Mouse (Mus musculus) stomach, embryonic 16.5 days (tissue): ENCODE measurements around the gene Ipcef1. TPM values are rescaled to one million over a fixed set of nuclear protein-coding genes. Genes with fewer than 3 reads are reported as not detected.
"Not testable (repeated sequence)": the region's sequence is repeated elsewhere in the genome, so short reads cannot be mapped to it uniquely, and the experiment has no call there.

Source experiments
- ATAC-seq: fragments of 200-750 bp; cut with Nextera tagmentation; 2 replicates; pipeline ENCODE4 v1.8.0; 2017; ENCODE audit warnings: moderate number of reproducible peaks, moderate TSS enrichment; ENCODE audit not compliant: insufficient read depth, low FRiP score
- H3K27ac ChIP-seq: fragments of 300-500 bp; sonication (generic); 2 replicates; pipeline ENCODE4 v1.5.1; 2014; ENCODE audit warnings: low read length
- H3K27me3 ChIP-seq: fragments of 300-500 bp; sonication (generic); 2 replicates; pipeline ENCODE4 v1.6.1; 2014; ENCODE audit warnings: low read length, control low read depth, mixed read lengths; ENCODE audit not compliant: control insufficient read depth, insufficient read depth
- H3K36me3 ChIP-seq: fragments of 300-500 bp; sonication (generic); 2 replicates; pipeline ENCODE4 v1.6.1; 2014; ENCODE audit warnings: low read length; ENCODE audit not compliant: control insufficient read depth, insufficient read depth
- H3K4me1 ChIP-seq: fragments of 300-500 bp; sonication (generic); 2 replicates; pipeline ENCODE4 v1.6.1; 2014; ENCODE audit warnings: low read length, control low read depth, mixed read lengths; ENCODE audit not compliant: control insufficient read depth, insufficient read depth
- H3K4me2 ChIP-seq: fragments of 300-500 bp; sonication (generic); 2 replicates; pipeline ENCODE4 v1.6.1; 2014; ENCODE audit warnings: low read depth, low read length, mixed read lengths
- H3K4me3 ChIP-seq: fragments of 300-500 bp; sonication (generic); replicated peaks from 2 replicates; pipeline ENCODE4 v1.5.1; 2014; ENCODE audit warnings: mild to moderate bottlenecking, low read length
- H3K9ac ChIP-seq: fragments of 300-500 bp; sonication (generic); 2 replicates; pipeline ENCODE4 v1.6.1; 2014; ENCODE audit warnings: low read length
- H3K9me3 ChIP-seq: fragments of 300-500 bp; sonication (generic); replicated peaks from 2 replicates; pipeline ENCODE4 v1.6.1; 2016; ENCODE audit warnings: low read length, control low read depth; ENCODE audit not compliant: control insufficient read depth
- WGBS: fragments of 180-500 bp; shearing (Covaris S2); extraction: QIAGEN DNeasy Blood & Tissue Kit; methylation state at CpG from one replicate; pipeline ENCODE4 v1.1.7; 2014; 5-methylcytosine and 5-hydroxymethylcytosine counted together
- polyA plus RNA-seq: library from polyadenylated mRNA; unstranded; fragments of >200 nt; fragmentation: Nextera tagmentation; extraction: Ambion mirVana; gene quantifications from 2 replicates; pipeline ENCODE4 v1.2.1, GENCODE M21; 2015

Gene Ipcef1
- polyA plus RNA-seq, 1 experiment from 2014 or later, result 0.80 TPM

DNA sequence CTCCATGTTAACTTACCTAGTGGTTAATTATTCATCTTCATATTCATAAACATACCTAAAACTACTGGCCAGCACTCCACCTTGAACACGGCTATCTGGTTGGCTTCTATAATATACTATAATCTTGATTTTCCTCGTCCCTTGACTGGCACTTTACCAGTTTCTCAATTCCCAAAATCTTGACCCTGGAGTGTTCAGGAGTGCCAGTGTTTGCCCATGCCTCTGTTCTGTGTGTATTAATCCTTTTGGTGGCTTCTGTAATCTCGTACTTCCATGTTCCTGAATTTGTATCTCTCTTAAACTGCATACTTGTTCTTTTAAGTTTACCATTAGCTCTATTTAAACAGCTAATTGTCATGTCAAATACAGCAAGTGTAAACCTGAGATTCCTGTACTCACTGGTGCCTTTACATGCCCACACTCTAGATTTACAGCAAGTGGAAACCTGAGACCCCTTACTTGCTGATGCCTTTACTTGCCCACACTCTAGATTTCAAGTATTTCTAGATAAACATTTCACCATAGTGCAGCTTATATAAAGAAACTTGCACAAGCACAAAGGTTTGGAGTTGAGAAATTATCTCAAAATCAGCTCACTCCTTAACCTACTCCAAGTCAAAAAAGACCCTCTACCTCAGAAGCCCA lies 155.5 kb downstream of the Ipcef1 start:
- Histone ChIP-seq H3K9me3 (no peaks in the 10 kb centered on the region), H3K4me1 (no peaks in the 10 kb centered on the region), H3K27ac (no peak overlapping the region), H3K9ac (no peak overlapping the region), H3K27me3 (no peaks in the 10 kb centered on the region), H3K36me3 (no peaks in the 10 kb centered on the region), H3K4me3 (no peak overlapping the region), H3K4me2 (no peak overlapping the region)
- no peak for ATAC-seq
- 54% methylated on average over 3 of the region's 3 CpGs for WGBS

DNA sequence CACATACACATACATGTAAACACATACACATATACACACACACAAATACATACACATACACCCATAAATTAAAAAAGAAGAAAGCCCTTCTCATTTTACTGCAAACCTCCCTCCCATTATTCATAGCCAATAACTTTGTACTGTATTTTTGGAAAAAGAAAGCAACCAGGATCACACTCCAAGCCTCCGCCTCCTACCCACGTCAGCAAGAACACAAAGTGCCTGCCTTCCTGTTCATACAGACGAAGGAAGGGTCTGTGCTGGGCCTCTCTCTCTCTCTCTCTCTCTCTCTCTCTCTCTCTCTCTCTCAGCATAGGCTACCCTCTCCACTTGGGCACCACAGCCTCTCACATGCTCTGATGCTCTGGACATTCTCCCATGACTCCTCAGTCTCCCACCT lies 156.5 kb downstream of the Ipcef1 start:
- Histone ChIP-seq H3K36me3 (no peaks in the 10 kb centered on the region), H3K4me1 (no peaks in the 10 kb centered on the region), H3K27ac (no peak overlapping the region), H3K9ac (no peak overlapping the region), H3K4me3 (no peak overlapping the region), H3K4me2 (no peak overlapping the region), H3K27me3 (no peaks in the 10 kb centered on the region), H3K9me3 (no peaks in the 10 kb centered on the region)
- WGBS, result 69% methylated on average over 3 of the region's 3 CpGs
- no peak for ATAC-seq

DNA sequence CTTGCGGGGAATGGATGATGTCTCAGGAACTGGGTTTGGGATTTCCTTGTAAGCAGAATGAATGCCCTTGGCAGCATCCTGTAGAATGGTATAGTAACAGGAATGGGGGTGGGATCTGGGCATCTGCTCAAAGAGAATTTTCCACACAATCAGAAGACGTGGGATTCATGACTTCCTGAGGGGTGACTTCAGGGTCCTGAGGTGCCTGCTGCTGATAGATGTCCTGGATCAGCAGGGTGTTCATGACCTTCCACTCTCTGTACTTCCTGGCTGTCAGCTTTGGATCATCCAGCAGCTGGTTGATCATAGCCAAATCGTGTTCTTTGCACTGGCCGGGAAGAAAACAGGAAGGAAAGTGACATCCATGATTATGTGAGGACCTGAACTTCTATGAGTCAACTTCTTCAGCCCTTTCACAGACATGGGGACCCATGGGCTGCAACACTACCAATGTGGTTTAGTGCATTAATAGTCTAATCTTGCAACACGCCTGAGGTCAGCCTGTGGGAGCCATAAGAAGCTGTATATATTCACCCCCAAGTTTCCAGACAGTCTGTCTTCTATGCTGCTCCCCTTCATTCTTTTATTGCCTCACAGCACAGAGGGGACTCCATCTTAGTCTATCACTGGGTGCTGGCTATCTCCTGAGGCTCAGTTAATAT lies 161.8 kb downstream of the Ipcef1 start:
- WGBS, result 66% methylated on average over 5 of the region's 5 CpGs
- H3K4me1 ChIP-seq, result no peaks in the 10 kb centered on the region
- no peak overlapping the region for H3K27ac ChIP-seq

DNA sequence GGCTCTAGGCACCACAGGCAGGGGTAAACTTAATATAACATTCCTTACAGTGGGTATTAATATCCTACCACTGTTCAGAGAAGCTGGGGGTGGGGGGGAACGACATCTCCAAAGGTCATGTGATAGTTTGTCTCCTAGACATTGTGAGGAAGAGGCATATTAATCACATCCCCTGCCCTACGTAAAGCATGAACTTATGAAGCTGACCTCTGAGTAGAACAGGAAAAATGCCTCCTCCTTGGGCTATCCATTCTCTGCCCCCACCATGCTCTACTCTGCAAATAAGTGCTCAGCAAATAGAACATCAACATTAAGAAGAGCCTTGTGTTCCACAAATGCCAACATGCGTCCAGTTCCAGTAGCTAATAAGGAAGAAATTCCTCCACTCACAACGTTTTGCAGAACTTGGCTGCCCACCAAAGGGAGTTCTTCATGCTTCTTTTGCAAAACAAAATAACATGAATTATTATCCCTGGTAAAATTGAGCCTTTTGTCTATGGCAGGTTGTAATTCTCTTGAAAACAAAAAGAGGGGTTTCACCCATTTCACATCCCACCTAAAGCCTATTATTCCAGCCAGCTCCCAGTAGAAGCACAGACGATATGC lies 162.5 kb downstream of the Ipcef1 start:
- Histone ChIP-seq H3K36me3 (no peaks in the 10 kb centered on the region), H3K4me1 (no peaks in the 10 kb centered on the region), H3K4me3 (no peak overlapping the region), H3K9me3 (no peaks in the 10 kb centered on the region), H3K27ac (no peak overlapping the region), H3K9ac (no peak overlapping the region), H3K27me3 (no peaks in the 10 kb centered on the region), H3K4me2 (no peak overlapping the region)
- no peak for ATAC-seq
- 41% methylated on average over 5 of the region's 5 CpGs for WGBS

More for the DNA sequence above, 161.8 kb downstream of the Ipcef1 start:
- no peaks in the 10 kb centered on the region for H3K36me3 ChIP-seq
- no peak overlapping the region for H3K9ac ChIP-seq
- H3K9me3 ChIP-seq, result no peaks in the 10 kb centered on the region
- H3K4me3 ChIP-seq, result no peak overlapping the region
- no peak overlapping the region for H3K4me2 ChIP-seq
- H3K27me3 ChIP-seq, result no peaks in the 10 kb centered on the region
- ATAC-seq, result no peak

DNA sequence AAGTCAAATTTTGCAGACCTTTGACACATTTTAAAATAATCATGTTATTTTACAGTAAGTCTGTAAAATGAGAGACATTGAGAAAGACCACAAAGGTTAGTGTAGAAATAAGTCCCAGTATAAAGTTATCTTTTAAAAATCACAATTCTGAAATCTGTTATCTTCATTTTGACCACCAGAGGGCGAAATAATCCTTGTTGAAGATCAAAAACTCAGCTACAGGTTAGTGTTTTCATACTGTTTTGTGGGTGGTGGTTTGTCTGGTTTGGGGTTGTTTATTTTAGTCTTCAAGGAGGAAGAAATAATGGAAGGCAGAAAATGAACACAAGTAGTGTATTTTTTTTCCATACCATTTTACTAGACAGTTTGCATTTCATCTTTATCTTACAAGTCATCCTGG lies 166.8 kb downstream of the Ipcef1 start:
- 0% methylated on average over 1 of the region's 1 CpGs for WGBS
- Histone ChIP-seq H3K4me2 (no peak overlapping the region), H3K9me3 (no peaks in the 10 kb centered on the region), H3K27me3 (no peaks in the 10 kb centered on the region), H3K4me1 (no peaks in the 10 kb centered on the region), H3K4me3 (no peak overlapping the region), H3K9ac (no peak overlapping the region), H3K27ac (no peak overlapping the region), H3K36me3 (no peaks in the 10 kb centered on the region)
- no peak for ATAC-seq

DNA sequence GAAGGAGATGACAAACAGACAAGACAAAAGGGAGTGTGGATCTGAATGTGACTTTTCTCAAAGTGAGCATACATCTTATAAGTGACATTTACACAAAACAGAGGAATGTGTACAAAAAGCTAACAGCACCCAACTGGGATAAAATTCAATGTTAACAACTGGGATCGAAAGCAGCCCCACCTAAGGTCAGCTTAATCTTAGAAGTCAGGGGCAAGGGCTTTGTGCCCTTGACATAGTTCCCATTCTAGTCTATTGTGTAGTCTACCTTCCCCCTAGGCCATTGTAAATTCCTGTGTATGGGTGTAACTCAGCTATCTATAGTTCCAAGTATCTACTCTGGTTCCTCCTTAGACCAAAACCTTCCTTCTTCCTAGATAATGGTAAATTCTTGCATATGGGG lies 170.2 kb downstream of the Ipcef1 start:
- not testable (repeated sequence) for H3K27me3 ChIP-seq, H3K4me3 ChIP-seq, H3K4me2 ChIP-seq, H3K36me3 ChIP-seq, H3K27ac ChIP-seq, H3K9ac ChIP-seq, H3K9me3 ChIP-seq, H3K4me1 ChIP-seq, ATAC-seq
- WGBS, result 88% methylated on average over 1 of the region's 1 CpGs

DNA sequence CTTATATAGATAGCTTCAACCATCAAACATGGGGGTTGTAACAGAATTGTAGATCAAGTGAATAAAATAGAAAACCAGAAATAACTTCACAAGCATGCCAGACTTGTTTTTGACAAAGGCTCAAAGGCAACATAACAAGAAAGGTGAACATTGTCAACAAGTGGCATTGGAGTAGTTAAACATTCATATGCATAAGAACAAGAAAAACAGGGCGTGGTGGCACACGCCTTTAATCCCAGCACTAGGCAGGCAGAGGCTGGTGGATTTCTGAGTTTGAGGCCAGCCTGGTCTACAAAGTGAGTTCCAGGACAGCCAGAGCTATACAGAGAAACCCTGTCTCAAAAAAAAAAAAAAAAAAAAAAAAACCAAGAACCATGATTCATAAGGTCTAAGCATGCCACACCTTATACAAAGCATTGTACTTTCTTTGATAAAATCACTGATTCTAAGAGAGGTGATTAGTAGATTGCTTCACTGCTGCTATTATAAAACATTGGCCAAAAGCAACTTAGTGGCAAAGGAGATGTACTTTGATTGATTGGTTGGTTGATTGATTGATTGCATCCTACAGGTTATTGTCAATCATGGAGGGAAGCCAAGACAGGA lies 173.9 kb downstream of the Ipcef1 start:
- no peaks in the 10 kb centered on the region for H3K27me3 ChIP-seq
- H3K4me1 ChIP-seq, result no peaks in the 10 kb centered on the region
- H3K36me3 ChIP-seq, result no peaks in the 10 kb centered on the region
- no peaks in the 10 kb centered on the region for H3K9me3 ChIP-seq
- no peak overlapping the region for H3K9ac ChIP-seq
- no peak overlapping the region for H3K4me2 ChIP-seq
- 92% methylated on average over 2 of the region's 2 CpGs for WGBS
- ATAC-seq, result no peak
- H3K27ac ChIP-seq, result no peak overlapping the region
- H3K4me3 ChIP-seq, result no peak overlapping the region

DNA sequence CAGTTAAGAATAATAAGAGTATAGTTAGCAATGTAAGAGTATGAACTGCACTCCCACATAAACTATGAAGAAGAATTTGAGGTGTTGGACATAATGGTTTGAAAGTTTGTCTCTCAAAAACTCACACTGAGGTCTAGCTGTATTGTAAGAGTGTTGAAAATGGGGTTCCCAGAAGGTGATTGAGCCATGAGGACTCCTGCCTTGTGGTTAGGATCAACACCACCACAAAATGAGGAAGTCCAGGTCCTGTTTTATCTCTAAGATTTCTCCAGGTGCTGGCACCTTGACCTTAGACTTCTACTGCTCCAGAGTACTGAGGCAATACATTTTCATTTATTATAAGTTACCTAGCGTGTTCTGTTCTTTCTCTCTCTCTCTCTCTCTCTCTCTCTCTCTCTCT lies 178.4 kb downstream of the Ipcef1 start:
- Histone ChIP-seq H3K27ac (no peak overlapping the region), H3K27me3 (no peaks in the 10 kb centered on the region), H3K36me3 (no peaks in the 10 kb centered on the region), H3K9ac (no peak overlapping the region), H3K4me3 (no peak overlapping the region), H3K9me3 (no peaks in the 10 kb centered on the region), H3K4me2 (no peak overlapping the region), H3K4me1 (no peaks in the 10 kb centered on the region)
- no peak for ATAC-seq
- 80% methylated on average over 1 of the region's 1 CpGs for WGBS

DNA sequence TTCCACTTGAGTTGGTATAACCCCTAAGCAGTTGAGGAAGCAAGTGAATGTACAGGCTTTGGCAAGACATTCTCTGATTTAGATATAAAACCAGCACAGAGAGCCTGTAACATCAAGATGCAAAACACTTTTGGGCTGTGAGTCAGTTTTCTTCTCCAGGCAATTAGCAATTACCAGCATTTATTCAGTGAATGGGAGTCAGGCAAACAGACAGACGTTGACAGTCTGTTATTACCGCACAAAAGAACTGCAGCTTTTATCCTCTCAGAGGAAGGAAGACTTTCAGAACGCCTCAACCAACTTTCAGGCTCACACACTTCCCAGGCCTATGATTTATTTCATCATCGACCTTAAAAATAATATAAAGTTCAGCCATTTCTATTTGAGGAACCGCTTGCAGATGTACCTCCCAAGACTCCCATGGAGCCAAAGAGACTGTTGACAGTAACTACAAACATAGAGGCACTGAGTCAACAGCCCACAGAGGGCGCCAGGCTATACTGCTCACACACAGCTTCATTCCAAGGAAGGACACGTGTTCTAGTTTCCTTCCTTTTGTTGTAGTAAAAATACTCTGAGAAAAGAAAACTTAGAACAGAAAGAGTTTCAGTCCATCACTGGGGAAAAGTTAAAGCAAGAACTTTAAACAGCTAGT lies 180.7 kb downstream of the Ipcef1 start:
- H3K9ac ChIP-seq, result no peak overlapping the region
- no peaks in the 10 kb centered on the region for H3K27me3 ChIP-seq
- no peaks in the 10 kb centered on the region for H3K36me3 ChIP-seq
- no peaks in the 10 kb centered on the region for H3K4me1 ChIP-seq
- WGBS, result 77% methylated on average over 7 of the region's 7 CpGs
- H3K27ac ChIP-seq, result no peak overlapping the region
- ATAC-seq, result no peak
- no peaks in the 10 kb centered on the region for H3K9me3 ChIP-seq
- H3K4me3 ChIP-seq, result no peak overlapping the region
- H3K4me2 ChIP-seq, result no peak overlapping the region
